Mouse (Mus musculus): ENCODE results near the gene Elmo1. TPM values are rescaled to one million over a fixed set of nuclear protein-coding genes. Genes with fewer than 3 reads are reported as not detected.
A peak's percentile ranks its signal among the peaks of the same experiment; 100 is the strongest.

Elmo1 gene
- total and polyA plus RNA-seq, 2 experiments from 2014 or later = 35.2 to 36.4 TPM

DNA sequence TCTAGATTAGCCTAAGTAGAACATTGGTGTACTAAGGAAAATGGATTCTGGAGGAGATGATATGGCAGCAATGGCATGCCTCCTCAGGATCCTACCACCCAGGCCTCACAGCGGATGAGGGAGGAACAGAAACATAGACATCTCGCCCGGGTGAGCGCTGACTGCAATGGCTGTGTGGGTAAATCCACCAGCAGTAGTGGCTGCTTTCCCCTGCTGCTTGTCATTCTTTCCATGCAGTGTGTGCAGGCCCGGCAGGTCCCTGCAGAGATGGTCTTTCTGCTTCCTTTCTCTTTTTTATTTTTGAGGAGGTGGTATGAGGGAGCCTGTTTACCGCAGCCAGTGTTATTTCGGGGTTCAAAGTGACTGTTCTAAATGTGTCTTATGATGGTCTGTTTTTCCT, 143.3 kb downstream of the Elmo1 start:
- no peak for TF ChIP-seq CTCF (IDR thresholded peaks at IDR 0.05)
- ATAC-seq (ENCODE audit: low FRiP score) (no peak), DNase-seq (ENCODE audit: low spot score) (no peak)
- Histone ChIP-seq H3K9ac (replicated peaks; ENCODE audit: low read length, poor library complexity, severe bottlenecking) (no peak overlapping the region), H3K27ac (ENCODE audit: low read depth, low read length) (no peak overlapping the region), H3K4me2 (ENCODE audit: low read depth, low read length, poor library complexity, severe bottlenecking) (no peak overlapping the region), H3K4me1 (ENCODE audit: insufficient read depth, low read length) (no peaks in the 10 kb centered on the region), H3K4me3 (ENCODE audit: low read depth, low read length) (no peak overlapping the region), H3K27me3 (ENCODE audit: insufficient read depth, low read length) (no peaks in the 10 kb centered on the region), H3K9me3 (ENCODE audit: low read length) (no peaks in the 10 kb centered on the region), H3K36me3 (ENCODE audit: insufficient read depth, low read length) (no peaks in the 10 kb centered on the region)
- 85% methylated on average over 7 of the region's 7 CpGs for WGBS

DNA sequence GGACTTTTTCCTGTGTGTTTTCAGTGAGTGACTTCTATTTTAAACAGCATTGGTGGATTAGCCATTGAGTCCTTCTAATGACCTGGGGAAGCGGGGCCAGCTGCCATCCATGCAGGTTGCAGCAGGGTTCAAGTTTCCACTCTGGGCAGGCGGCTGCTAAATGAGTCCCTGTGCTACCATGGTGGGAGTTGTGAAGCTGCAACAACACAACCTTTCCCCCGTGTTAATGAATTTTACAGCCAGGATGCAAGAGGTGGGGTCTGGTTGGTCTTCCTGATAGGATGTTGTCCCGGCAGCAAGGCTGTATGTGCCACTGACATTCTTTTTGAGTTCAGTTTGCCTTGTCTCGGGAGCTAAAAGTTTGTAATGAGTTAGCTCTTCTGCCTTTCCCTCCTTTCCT, 147.2 kb downstream of the Elmo1 start:
- 90% methylated on average over 5 of the region's 5 CpGs for WGBS

DNA sequence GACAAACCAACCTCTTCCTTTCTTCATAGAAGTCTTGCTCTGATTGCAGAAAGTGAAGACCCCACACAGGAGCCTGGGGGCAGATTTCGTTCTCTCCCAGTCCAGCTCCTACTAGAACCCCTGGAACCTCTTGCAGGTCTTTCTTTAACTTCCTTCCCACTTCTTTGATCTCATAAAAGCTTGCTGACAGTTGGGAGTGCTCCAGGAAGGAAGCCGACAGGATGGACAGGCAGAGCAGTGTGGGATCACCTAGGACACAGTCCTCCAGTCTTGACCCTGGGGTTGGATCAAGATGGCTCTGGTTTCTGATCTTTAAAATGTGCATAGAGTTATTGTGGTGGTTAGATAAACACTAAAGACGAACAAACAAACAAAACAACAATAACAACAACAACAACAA, 147.8 kb downstream of the Elmo1 start:
- WGBS = 67% methylated on average over 3 of the region's 3 CpGs

More for the DNA sequence above, 147.2 kb downstream of the Elmo1 start:
- H3K36me3 ChIP-seq (ENCODE audit: insufficient read depth, low read length) = no peaks in the 10 kb centered on the region
- no peak overlapping the region for H3K9ac ChIP-seq (replicated peaks; ENCODE audit: low read length, poor library complexity, severe bottlenecking)
- H3K9me3 ChIP-seq (ENCODE audit: low read length) = no peaks in the 10 kb centered on the region
- no peaks in the 10 kb centered on the region for H3K4me1 ChIP-seq (ENCODE audit: insufficient read depth, low read length)
- H3K27me3 ChIP-seq (ENCODE audit: insufficient read depth, low read length) = no peaks in the 10 kb centered on the region
- ATAC-seq (ENCODE audit: low FRiP score) (no peak), DNase-seq (ENCODE audit: low spot score) (no peak)
- no peak overlapping the region for H3K27ac ChIP-seq (ENCODE audit: low read depth, low read length)
- H3K4me3 ChIP-seq (ENCODE audit: low read depth, low read length) = no peak overlapping the region
- no peak overlapping the region for H3K4me2 ChIP-seq (ENCODE audit: low read depth, low read length, poor library complexity, severe bottlenecking)
- TF ChIP-seq CTCF (IDR thresholded peaks at IDR 0.05) = no peak

DNA sequence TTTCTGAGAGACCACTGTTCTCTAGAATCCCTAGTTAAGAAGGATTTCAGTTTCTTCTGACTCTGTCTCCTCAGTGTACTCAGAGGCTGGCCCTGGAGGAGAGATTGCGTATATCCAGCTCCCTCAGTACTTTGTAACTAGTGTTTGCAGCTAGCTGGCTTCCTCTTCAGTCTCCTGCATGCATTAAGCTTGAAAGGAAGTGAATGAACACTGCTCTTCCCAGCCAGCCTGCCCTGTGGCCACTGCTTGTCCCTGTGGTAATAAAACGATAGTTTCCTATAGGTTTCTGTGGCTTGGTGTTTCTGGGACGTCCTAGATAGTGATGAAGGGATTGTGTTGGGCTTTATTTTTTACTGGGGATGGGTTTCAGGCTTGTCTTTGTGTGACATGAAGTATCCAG, 148.3 kb downstream of the Elmo1 start:
- Histone ChIP-seq H3K27me3 (ENCODE audit: insufficient read depth, low read length) (no peaks in the 10 kb centered on the region), H3K9me3 (ENCODE audit: low read length) (no peaks in the 10 kb centered on the region), H3K36me3 (ENCODE audit: insufficient read depth, low read length) (no peaks in the 10 kb centered on the region), H3K4me1 (ENCODE audit: insufficient read depth, low read length) (no peaks in the 10 kb centered on the region), H3K27ac (ENCODE audit: low read depth, low read length) (no peak overlapping the region), H3K4me2 (ENCODE audit: low read depth, low read length, poor library complexity, severe bottlenecking) (no peak overlapping the region), H3K4me3 (ENCODE audit: low read depth, low read length) (no peak overlapping the region), H3K9ac (replicated peaks; ENCODE audit: low read length, poor library complexity, severe bottlenecking) (no peak overlapping the region)
- DNase-seq (ENCODE audit: low spot score) (no peak), ATAC-seq (ENCODE audit: low FRiP score) (no peak)
- no peak for TF ChIP-seq CTCF (IDR thresholded peaks at IDR 0.05)
- 88% methylated on average over 3 of the region's 3 CpGs for WGBS

More for the DNA sequence above, 147.8 kb downstream of the Elmo1 start:
- ATAC-seq (ENCODE audit: low FRiP score) = no peak
- Histone ChIP-seq H3K4me2 (ENCODE audit: low read depth, low read length, poor library complexity, severe bottlenecking) (no peak overlapping the region), H3K36me3 (ENCODE audit: insufficient read depth, low read length) (no peaks in the 10 kb centered on the region), H3K27me3 (ENCODE audit: insufficient read depth, low read length) (no peaks in the 10 kb centered on the region), H3K9ac (replicated peaks; ENCODE audit: low read length, poor library complexity, severe bottlenecking) (no peak overlapping the region), H3K27ac (ENCODE audit: low read depth, low read length) (no peak overlapping the region), H3K4me1 (ENCODE audit: insufficient read depth, low read length) (no peaks in the 10 kb centered on the region), H3K4me3 (ENCODE audit: low read depth, low read length) (no peak overlapping the region), H3K9me3 (ENCODE audit: low read length) (no peaks in the 10 kb centered on the region)
- TF ChIP-seq CTCF (IDR thresholded peaks at IDR 0.05) = no peak
- DNase-seq (ENCODE audit: low spot score) = no peak

DNA sequence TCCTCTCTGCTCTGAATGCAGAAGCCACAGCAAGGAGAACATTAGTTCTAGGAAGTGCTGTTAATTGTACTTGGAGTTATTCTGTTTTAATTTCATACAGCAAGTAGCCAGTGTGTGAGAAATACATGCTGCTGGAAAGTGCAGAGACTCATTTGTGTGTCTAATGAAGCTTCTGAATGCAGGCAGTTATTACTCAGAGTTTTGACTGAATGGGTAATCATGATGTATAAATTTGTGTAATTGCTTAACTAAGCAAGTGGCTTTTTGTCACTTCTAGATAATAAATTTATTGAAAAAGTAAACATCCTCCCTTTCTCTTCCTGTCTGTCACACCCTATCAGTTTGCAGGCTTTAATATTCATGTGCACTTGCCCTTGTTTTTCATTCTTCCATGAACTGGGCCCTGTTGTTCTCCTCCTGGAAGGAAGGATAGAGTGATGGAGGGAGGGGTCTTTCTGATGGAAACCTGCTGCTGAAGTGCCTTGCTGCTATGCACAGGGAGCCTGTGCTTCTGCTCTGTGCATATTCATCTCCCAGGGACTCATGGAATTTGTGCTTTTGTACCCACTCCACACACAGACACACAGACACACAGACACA, 159.8 kb downstream of the Elmo1 start:
- Histone ChIP-seq H3K9ac (replicated peaks; ENCODE audit: low read length, poor library complexity, severe bottlenecking) (no peak overlapping the region), H3K9me3 (ENCODE audit: low read length) (no peaks in the 10 kb centered on the region), H3K36me3 (ENCODE audit: insufficient read depth, low read length) (no peaks in the 10 kb centered on the region), H3K27me3 (ENCODE audit: insufficient read depth, low read length) (no peaks in the 10 kb centered on the region), H3K27ac (ENCODE audit: low read depth, low read length) (no peak overlapping the region), H3K4me3 (ENCODE audit: low read depth, low read length) (no peak overlapping the region), H3K4me1 (ENCODE audit: insufficient read depth, low read length) (no peaks in the 10 kb centered on the region), H3K4me2 (ENCODE audit: low read depth, low read length, poor library complexity, severe bottlenecking) (no peak overlapping the region)
- DNase-seq (ENCODE audit: low spot score) = no peak
- no peak for ATAC-seq (ENCODE audit: low FRiP score)
- TF ChIP-seq CTCF (IDR thresholded peaks at IDR 0.05) = no peak

DNA sequence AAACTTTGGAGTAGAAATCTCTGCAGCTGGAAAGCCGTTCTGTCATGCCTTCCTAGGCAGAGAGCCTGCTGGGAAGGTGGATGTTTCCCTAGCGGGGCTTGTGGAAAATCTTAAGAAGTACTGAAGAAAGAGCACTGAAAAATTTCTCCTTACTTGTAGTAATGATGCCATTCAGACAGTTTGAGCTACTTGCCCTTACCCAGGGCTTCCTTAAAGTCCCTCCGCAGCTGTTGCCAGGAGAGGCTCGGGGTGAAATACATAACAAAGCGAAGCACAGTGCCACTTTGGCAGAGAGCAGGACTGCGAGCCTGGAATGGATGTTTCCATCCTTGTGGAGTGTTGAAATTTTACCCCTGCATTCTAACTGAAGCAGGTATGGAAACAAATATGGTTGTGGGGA, 164.5 kb downstream of the Elmo1 start:
- Histone ChIP-seq H3K4me3 (ENCODE audit: low read depth, low read length) (no peak overlapping the region), H3K4me2 (ENCODE audit: low read depth, low read length, poor library complexity, severe bottlenecking) (no peak overlapping the region), H3K4me1 (ENCODE audit: insufficient read depth, low read length) (no peaks in the 10 kb centered on the region), H3K9me3 (ENCODE audit: low read length) (no peaks in the 10 kb centered on the region), H3K9ac (replicated peaks; ENCODE audit: low read length, poor library complexity, severe bottlenecking) (no peak overlapping the region), H3K27me3 (ENCODE audit: insufficient read depth, low read length) (no peaks in the 10 kb centered on the region), H3K27ac (ENCODE audit: low read depth, low read length) (no peak overlapping the region), H3K36me3 (ENCODE audit: insufficient read depth, low read length) (no peaks in the 10 kb centered on the region)
- DNase-seq (ENCODE audit: low spot score) = peak; percentile 26
- WGBS = 54% methylated on average over 6 of the region's 6 CpGs
- TF ChIP-seq CTCF (IDR thresholded peaks at IDR 0.05) = no peak
- peak; percentile 62; the same call in 1 of the 2 replicates for ATAC-seq (ENCODE audit: low FRiP score)
